In the genomic region with DNA sequence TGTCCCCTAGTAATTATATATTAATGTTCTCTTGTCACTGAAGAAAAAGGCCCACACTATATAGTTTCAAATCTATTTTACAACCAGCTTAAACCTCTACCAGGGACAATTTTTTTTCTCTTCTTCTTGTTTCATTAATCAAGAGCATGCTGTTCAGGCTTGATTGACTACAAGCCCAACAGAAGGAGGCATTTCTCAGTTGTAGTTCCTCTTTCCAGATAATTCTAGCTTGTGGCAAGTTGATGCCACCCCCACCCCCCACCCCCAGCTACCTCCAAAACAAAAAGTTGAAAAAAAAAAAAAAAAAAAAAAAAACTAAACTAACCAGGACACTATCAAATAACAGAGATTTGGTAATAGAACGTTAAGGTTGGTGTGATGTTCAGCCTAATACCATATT, we compare ENCODE assay signal across 23 mouse cellular contexts. TPM values are rescaled to one million over a fixed set of nuclear protein-coding genes. Genes with fewer than 3 reads are reported as not detected.
DNase-seq lines count a peak whose midpoint lies in the region; ATAC-seq lines count a peak whose summit lies in the region.
"Had no signal": no experiment of that assay in that cellular context is flagged by ENCODE, and none has a peak within 500 bp of the region (broad histone marks: within the 10 kb centered on the region; RNA-seq: fewer than 3 reads in every experiment).

No protein-coding gene starts in this region.

- no peaks in the 10 kb centered on the region; the same call in 1 of the 2 replicates for H3K36me3 ChIP-seq in splenic B cell, adult 2 months (ENCODE audit: control insufficient read depth, insufficient read depth, low read length, poor library complexity, severe bottlenecking)
- H3K36me3 ChIP-seq: intestine, embryonic 15.5 days had no signal

- 0 out of 2 replicates have a peak, but pooled peaks have one; percentile 42 for ATAC-seq in common myeloid progenitor, adult 5-6 weeks (replicated peaks; ENCODE audit: low read depth, poor library complexity, severe bottlenecking)
- ATAC-seq: forebrain, embryonic 13.5 days; forebrain, embryonic 16.5 days; hindbrain, embryonic 16.5 days; intestine, embryonic 15.5 days; Patski had no signal

- peak; percentile 50 to 62 for DNase-seq in spleen, postnatal 36 days (ENCODE audit: low spot score in 2 of 2)
- DNase-seq in spleen, adult 18-20 months = no peak
- peak; percentile 78 for DNase-seq in splenic B cell, adult 2 months (ENCODE audit: low read depth, low spot score)
- DNase-seq in cerebellum, adult 11-12 months = no peak
- DNase-seq in cerebellum, adult 11 months = no peak
- DNase-seq: adrenal gland, postnatal 10 days; adrenal gland, postnatal 36 days; B cell, adult 2 months; cerebellum, adult 8-10 months; cerebellum, postnatal 10 days; cerebellum, postnatal 36 days; gastrocnemius, postnatal 14 days; heart, adult 11 months had no signal

- H3K27me3 ChIP-seq in splenic B cell, adult 2 months (ENCODE audit: control insufficient read depth, insufficient read depth, low read length, poor library complexity, severe bottlenecking) = no peaks in the 10 kb centered on the region
- H3K27me3 ChIP-seq: forebrain, embryonic 13.5 days; hindbrain, embryonic 13.5 days; intestine, embryonic 15.5 days; Patski had no signal

RNA-seq across cellular contexts. Expression of gene Uchl3, which starts 18.5 kb away (rescaled TPM):
- 74.5 and 76.4 TPM in 2 replicates for total RNA-seq in common myeloid progenitor, adult 5-6 weeks (2017)

RNA-seq across cellular contexts. Expression of gene Commd6, which starts 31.7 kb away (rescaled TPM):
- 24.2 and 33.8 TPM in 2 replicates for total RNA-seq in common myeloid progenitor, adult 5-6 weeks (2017)

RNA-seq across cellular contexts. Expression of gene Gm9922, which starts 57.4 kb away (rescaled TPM):
- total RNA-seq in common myeloid progenitor, adult 5-6 weeks (2017) = not detected in 2 replicates
- total RNA-seq: gastrocnemius, adult 18-20 months; gastrocnemius, postnatal 14 days; gastrocnemius, postnatal 4 days; hematopoietic stem cell, adult 5-6 weeks had no signal

RNA-seq across cellular contexts. Expression of gene Lmo7, which starts 57.5 kb away (rescaled TPM):
- 0.23 and 0.49 TPM in 2 replicates for total RNA-seq in common myeloid progenitor, adult 5-6 weeks (2017)

Comparison
In these comparisons a context has a peak if more than half of its experiments do, and no peak if none do; other contexts are left out.
1. DNase-seq: peak in spleen, postnatal 36 days (2 of 2) and splenic B cell, adult 2 months (single experiment); none in spleen, adult 18-20 months (0 of 2), cerebellum, adult 11-12 months (single experiment) and cerebellum, adult 11 months (single experiment).